Mouse (Mus musculus) cerebellum, adult 11 months (tissue): ENCODE measurements around the gene Lbr.
"Not testable (repeated sequence)": the region's sequence is repeated elsewhere in the genome, so short reads cannot be mapped to it uniquely, and the experiment has no call there.

Experiments
- DNase-seq: peaks from one replicate; pipeline ENCODE4 v3.0.0; 2022

Gene Lbr

GRCm38 (mm10) chr1:181851521-181852310, 8.9 kb upstream of the Lbr start:
- DNase-seq: no peak

GRCm38 (mm10) chr1:181850441-181850840, 7.6 kb upstream of the Lbr start:
- no peak for DNase-seq

- no peak for DNase-seq
These were observed 5.4 kb upstream of the Lbr start for GRCm38 (mm10) chr1:181848210-181848609.

GRCm38 (mm10) chr1:181847396-181847795, 4.5 kb upstream of the Lbr start:
- no peak for DNase-seq

GRCm38 (mm10) chr1:181845767-181846166, 2.9 kb upstream of the Lbr start:
- no peak for DNase-seq

GRCm38 (mm10) chr1:181844874-181845547, 2.2 kb upstream of the Lbr start:
- DNase-seq: no peak

- DNase-seq: peak; percentile 96
These were observed 778 bp downstream of the Lbr start for GRCm38 (mm10) chr1:181841864-181842672.

- no peak for DNase-seq
These were observed 1.4 kb downstream of the Lbr start for GRCm38 (mm10) chr1:181841396-181841795.

GRCm38 (mm10) chr1:181839746-181840366, 3.0 kb downstream of the Lbr start:
- DNase-seq: no peak

GRCm38 (mm10) chr1:181838111-181838510, 4.7 kb downstream of the Lbr start:
- no peak for DNase-seq

- DNase-seq: no peak
These were observed 9.7 kb downstream of the Lbr start for GRCm38 (mm10) chr1:181833143-181833542.

GRCm38 (mm10) chr1:181832720-181833119, 10.1 kb downstream of the Lbr start:
- DNase-seq: peak; percentile 58

- DNase-seq: no peak
These were observed 14.5 kb downstream of the Lbr start for GRCm38 (mm10) chr1:181828365-181828764.

- DNase-seq: no peak
These were observed 16.1 kb downstream of the Lbr start for GRCm38 (mm10) chr1:181826716-181827115.

- DNase-seq: no peak
These were observed 31.2 kb downstream of the Lbr start for GRCm38 (mm10) chr1:181811481-181812223.

- no peak for DNase-seq
These were observed 42.2 kb downstream of the Lbr start for GRCm38 (mm10) chr1:181800667-181801066.

- DNase-seq: no peak
These were observed 42.9 kb downstream of the Lbr start for GRCm38 (mm10) chr1:181799911-181800310.

- no peak for DNase-seq
These were observed 49.3 kb downstream of the Lbr start for GRCm38 (mm10) chr1:181793541-181793940.

GRCm38 (mm10) chr1:181789952-181790351, 52.9 kb downstream of the Lbr start:
- no peak for DNase-seq

- DNase-seq: not testable (repeated sequence)
These were observed 60.2 kb downstream of the Lbr start for GRCm38 (mm10) chr1:181782600-181782999.

- DNase-seq: no peak
These were observed 66.3 kb downstream of the Lbr start for GRCm38 (mm10) chr1:181776541-181776940.

- DNase-seq: no peak
These were observed 71.0 kb downstream of the Lbr start for GRCm38 (mm10) chr1:181771871-181772270.
